Mouse (Mus musculus) inflammation-experienced regulatory T-cells, adult 6 months (primary cell): ENCODE results near the gene Nucb2. TPM values are rescaled to one million over a fixed set of nuclear protein-coding genes. Genes with fewer than 3 reads are reported as not detected.

ENCODE experiments used
- ATAC-seq: one replicate; pipeline ENCODE4 v1.8.0; 2017
- polyA plus RNA-seq, 3 experiments: library from polyadenylated mRNA; unstranded; fragments of 100-300 nt; shearing (Covaris generic); gene quantifications; one replicate each; pipeline ENCODE4 v1.2.1; 2017

The Nucb2 gene
- polyA plus RNA-seq, result 10 to 100 TPM in 2 of 3 experiments, 1 to 10 TPM in 1; 8.1 to 25.8 (median 24.9) TPM

DNA sequence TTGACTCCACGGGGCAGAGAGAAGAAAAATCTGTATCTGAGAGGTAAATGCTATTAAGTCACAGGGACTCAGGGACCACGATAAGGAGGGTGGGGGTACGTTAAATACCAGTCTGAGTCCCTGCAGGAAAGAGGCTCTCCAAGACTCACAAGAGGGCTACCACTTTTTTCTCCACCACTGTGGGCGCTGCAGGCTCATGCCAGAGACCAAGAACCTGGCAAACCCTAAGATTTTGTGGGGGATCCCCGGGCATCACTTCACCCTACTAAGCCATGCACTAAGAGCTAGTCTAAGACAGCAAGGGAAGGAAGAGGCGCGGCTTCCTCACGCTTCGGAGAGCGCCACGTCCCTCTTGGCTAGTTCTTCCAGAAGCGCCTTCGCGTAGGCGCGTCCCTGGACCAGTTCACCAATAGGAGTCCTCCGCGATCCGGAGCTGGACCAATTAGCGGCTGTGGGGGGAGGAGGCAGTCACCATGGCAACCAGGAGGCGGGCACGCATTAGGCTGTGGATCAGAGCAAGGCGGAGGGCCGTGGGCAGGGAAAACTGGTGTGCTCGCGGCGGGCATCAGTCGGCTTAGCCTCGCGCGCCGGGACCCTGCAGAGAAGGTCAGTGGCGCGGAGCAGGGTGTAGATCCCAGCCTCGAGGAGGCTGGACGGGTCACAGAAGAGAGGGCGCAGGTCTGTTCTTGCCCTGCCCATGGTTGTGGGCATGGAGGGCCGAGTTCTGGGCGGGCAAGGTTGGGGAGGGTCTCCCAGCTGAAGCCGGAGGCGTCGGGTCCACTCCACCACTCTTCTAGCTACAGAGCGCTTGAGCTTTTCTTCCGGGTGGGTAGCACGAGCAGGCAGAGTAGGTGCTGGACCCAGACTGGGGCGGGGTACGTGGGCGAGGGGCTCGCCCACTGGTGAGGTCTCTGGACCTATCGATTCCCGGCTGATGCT, at the start of gene Nucb2:
Gene Nucb2, plus strand, starts transcription at position 491 of the 939 bp plus-strand sequence.
- ATAC-seq, result peak; percentile 99

DNA sequence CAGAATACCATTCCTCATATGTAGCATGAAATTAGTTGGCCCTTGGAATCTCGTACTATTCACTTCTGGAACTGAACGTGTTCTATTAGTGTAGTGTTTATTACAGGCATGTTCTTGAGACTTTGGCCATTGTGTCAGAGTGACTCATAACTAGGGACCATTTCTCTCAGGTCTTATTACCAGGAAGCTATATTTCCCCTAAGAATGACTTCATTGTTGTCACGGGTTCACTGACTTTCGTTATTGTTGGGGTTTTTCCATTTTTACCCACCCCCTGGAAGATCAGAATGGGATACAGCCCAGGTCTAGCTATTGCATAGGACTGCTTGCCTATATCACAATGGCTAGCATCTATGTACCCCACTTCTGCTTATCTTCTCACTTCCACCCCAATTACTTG, 47.2 kb upstream of the Nucb2 start:
- no peak for ATAC-seq

DNA sequence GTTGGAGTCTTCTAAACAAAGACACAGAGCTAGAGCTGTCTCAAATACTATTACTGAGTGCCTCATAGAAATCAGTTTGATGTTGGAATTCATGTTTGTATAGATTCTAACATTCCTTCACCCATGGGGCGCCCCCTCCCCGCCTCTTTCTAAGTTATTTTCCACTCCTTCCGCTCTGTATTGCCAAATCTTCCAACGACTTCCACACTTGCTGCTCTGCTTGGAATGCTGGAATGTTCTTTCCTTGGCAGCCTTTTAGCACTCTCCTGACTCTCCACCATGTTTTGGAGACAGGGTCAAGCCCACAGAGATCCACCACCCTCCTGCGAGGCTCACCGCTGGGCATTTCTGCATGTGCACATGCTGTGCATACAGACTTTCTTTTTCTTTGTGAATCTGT, 46.8 kb upstream of the Nucb2 start:
- no peak for ATAC-seq

GRCm38 (mm10) chr7:116458985-116459441, 45.2 kb upstream of the Nucb2 start:
- peak; percentile 90 for ATAC-seq

- ATAC-seq, result no peak
Observed at GRCm38 (mm10) chr7:116462114-116462513, 42.1 kb upstream of the Nucb2 start.

DNA sequence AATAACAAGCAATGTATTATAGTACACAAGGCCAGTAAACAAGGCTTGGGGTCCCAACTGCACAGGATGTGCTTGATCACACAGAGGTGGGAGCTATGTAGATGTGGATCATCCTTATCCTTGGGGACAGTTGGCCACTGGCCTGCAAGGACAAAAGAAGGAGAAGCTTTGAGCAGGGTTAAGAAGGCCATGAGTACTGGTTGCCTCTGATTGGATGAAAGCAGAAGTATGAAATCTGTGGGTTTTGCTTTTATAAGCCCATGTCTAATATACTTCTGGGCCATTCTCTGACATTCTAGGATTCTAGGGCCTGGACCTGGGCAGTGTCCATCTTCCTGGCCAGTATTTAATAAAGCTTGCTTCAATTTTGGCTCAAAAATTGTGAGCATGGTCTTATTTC, 28.3 kb upstream of the Nucb2 start:
- no peak for ATAC-seq

DNA sequence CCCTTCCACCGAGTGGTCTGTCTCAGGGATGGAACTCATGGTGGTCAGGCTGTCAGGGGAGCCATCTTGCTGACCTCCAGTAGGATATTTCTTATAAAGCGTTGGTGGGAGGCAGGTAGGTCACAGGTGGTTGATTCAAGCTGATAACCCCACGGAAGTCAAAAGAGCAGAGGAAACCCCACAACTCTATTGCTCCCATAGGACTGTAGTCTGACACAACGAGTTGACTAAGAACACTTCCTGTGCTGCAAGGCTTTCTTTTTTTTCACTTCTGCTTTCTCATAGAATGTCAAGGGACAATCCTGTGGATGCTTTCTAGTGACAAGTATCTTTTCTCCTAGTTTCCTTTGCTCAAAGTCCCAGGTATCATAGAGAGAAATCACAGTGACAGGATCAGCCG, 27.9 kb upstream of the Nucb2 start:
- no peak for ATAC-seq

- no peak for ATAC-seq
Observed at GRCm38 (mm10) chr7:116483106-116483505, 21.1 kb upstream of the Nucb2 start.

DNA sequence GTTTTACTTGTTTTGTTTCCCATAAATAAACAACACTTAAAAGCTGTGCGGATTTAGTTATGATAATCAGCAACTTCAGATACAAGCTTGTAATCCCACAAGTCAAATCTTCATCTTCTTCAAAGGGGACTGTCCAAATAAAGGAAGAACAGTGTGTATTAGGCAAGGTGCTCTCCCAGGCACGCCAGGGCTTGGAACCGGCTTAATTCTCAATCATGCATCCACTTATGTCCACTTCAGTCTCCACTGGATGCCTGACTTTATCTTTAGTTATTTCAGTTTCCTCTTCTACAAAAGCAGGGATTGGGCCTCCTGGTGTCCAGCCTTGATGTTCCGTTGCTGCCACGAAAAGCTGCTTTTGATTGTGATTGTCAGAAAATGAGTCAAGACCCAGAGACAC, 20.4 kb upstream of the Nucb2 start:
- ATAC-seq, result no peak

DNA sequence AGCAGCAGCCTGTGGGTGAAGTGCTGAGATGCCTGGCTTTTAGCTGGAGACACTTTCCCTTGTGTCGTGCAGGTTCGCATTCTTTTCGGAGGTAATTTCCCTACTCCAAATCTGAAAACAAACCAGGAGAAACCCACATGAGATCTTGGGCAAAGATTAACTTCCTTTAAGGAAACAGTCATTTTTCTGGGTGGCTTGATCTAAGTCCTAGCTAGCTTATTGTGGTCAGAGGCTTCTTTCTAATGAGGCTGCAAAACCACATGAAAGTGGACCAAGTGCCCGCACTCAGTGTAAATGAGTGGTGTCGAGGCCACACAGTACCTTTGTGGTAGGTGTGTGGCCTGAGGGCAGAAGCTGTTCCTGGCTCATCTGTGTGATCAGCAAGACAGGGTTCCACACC, 20.0 kb upstream of the Nucb2 start:
- no peak for ATAC-seq

GRCm38 (mm10) chr7:116485062-116485601, 19.0 kb upstream of the Nucb2 start:
- ATAC-seq, result no peak

DNA sequence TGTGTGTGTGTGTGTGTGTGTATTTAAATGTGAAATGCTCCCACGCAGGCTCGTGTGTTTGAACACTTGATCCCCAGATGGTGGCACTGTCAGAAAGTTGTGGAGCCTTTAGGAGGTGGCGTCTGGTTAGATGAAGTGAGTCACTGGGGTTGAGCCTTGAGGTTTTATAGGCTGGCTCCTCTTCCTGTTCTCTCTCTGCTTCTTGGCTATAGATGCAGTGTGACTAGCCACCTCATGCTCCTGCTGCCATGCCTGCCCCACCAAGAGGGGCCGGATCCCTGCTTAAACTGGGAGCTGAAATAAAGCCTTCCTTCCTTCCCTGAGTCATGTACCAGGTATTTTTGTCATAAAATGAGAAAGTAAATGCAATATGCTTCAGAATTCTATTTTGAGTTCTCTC, 13.1 kb upstream of the Nucb2 start:
- no peak for ATAC-seq

GRCm38 (mm10) chr7:116493267-116494003, 10.7 kb upstream of the Nucb2 start:
- ATAC-seq, result no peak

- no peak for ATAC-seq
Observed at GRCm38 (mm10) chr7:116494618-116495017, 9.6 kb upstream of the Nucb2 start.

DNA sequence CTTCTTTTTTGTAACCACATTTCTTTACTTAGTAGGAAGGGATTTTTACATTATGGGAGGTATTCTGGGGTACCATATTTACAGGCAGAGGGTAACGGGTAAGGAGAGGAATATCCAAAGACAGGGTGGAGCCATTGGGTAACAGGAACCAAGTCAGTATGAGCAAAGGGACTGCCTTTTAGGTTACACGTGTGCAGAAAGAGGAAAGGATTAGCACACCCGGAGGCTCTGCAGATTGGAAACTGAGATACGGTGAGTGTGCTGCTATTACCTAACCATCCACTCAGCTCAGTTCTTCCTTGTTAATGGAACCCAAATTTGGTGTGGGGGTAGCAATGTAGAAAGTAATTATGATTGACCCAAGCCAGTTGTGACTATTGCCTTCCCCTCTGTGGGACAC, 7.4 kb upstream of the Nucb2 start:
- ATAC-seq, result no peak

DNA sequence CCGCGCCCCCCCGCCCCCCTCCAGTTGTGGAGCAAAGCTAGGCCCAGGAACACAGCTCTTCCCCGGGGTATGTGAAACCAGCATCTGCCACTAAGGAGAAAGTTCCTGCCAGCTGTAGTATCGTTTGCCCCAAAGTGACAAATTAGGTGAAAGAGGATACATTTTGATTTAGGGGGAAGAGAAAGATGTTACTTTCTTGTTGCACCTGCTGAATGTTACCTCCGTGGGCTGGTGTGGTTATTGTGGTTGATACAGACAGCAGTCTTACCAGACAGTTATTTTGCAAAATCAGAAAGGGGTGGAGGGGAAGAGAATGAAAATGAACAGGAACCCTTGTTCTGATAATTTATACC, 625 bp downstream of the Nucb2 start:
- peak; percentile 12 for ATAC-seq

DNA sequence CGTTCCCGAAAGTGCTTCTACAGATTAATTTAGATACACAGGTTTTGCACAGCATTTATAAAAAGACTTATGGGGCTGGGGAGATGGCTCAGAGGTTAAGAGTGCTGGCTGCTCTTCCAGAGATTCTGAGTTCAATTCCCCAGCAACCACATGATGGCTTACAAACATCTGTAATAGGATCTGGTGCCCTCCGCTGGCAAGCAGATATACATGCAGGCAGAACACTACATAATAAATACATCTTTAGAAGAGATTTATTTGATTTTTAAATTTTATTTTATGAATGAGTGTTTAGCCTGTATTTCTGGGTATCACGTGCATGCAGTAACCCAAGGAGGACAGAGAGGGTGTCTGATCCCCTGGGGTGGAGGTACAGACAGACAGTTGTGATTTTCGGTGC, 9.9 kb downstream of the Nucb2 start:
- ATAC-seq, result no peak

DNA sequence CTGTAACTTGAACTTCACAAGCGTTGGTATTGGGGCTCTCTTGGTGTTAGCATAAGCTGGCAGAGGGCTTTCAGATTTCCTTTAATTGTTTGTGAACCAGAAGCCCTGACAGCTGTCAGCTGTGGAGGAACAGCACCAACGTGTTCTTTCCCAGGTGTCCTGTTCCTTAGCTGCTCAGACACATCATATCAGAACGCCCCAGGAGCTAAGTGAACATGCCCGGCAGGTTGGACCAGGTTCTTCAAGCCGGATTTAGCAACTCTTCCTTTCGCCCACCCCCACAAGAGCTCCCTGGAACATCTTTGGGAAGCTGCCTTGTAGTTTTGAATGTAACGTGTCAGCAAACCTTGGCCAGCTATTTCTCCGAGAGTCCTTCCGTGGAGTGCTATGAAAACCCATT, 10.4 kb downstream of the Nucb2 start:
- no peak for ATAC-seq

GRCm38 (mm10) chr7:116515059-116515458, 10.9 kb downstream of the Nucb2 start:
- no peak for ATAC-seq

GRCm38 (mm10) chr7:116515514-116516135, 11.5 kb downstream of the Nucb2 start:
- ATAC-seq, result no peak

GRCm38 (mm10) chr7:116517240-116517639, 13.1 kb downstream of the Nucb2 start:
- no peak for ATAC-seq

GRCm38 (mm10) chr7:116518155-116518554, 14.0 kb downstream of the Nucb2 start:
- ATAC-seq, result no peak

DNA sequence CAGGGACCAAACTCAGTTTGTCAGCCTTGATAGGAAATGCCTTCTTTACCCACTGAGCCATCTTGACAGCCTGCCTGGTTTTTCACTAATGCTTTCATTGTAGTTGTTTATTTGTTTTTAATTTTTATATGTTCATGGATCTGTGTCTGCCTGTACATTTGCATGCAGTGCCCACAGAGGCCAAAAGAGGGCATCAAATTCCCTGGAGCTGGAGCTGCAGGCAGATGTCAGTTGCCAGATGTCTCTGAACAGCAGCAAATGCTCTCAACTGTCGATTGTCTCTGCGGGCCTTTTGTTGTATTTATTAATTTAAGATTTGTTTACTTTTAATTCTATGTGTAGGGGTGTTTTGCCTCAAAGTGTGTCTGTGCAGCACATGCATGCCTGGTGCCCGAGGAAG, 15.6 kb downstream of the Nucb2 start:
- no peak for ATAC-seq
